Mouse (Mus musculus) kidney, embryonic 14.5 days (tissue): ENCODE measurements around the gene Mrpl46. TPM values are rescaled to one million over a fixed set of nuclear protein-coding genes. Genes with fewer than 3 reads are reported as not detected.

ENCODE experiments used
- ATAC-seq: fragments of 200-750 bp; cut with Nextera tagmentation; 2 replicates; pipeline ENCODE4 v1.8.0; 2017; ENCODE audit warnings: moderate number of reproducible peaks, mild to moderate bottlenecking, moderate TSS enrichment, moderate library complexity; ENCODE audit not compliant: low FRiP score, low TSS enrichment
- H3K27ac ChIP-seq: fragments of 300-500 bp; sonication (generic); 2 replicates; pipeline ENCODE4 v1.5.1; 2014; ENCODE audit warnings: low read depth, mild to moderate bottlenecking, low read length, moderate library complexity, mixed read lengths
- H3K27me3 ChIP-seq: fragments of 300-500 bp; sonication (generic); 2 replicates; pipeline ENCODE4 v1.6.1; 2014; ENCODE audit warnings: mild to moderate bottlenecking, low read length; ENCODE audit not compliant: control insufficient read depth, insufficient read depth
- H3K36me3 ChIP-seq: fragments of 300-500 bp; sonication (generic); 2 replicates; pipeline ENCODE4 v1.6.1; 2014; ENCODE audit warnings: low read length, mixed read lengths; ENCODE audit not compliant: control insufficient read depth, insufficient read depth
- H3K4me1 ChIP-seq: fragments of 300-500 bp; sonication (generic); 2 replicates; pipeline ENCODE4 v1.6.1; 2014; ENCODE audit warnings: low read length, mixed read lengths; ENCODE audit not compliant: control insufficient read depth, insufficient read depth
- H3K4me2 ChIP-seq: fragments of 300-500 bp; sonication (generic); replicated peaks from 2 replicates; pipeline ENCODE4 v1.6.1; 2014; ENCODE audit warnings: low read depth, mild to moderate bottlenecking, low read length
- H3K4me3 ChIP-seq: fragments of 300-500 bp; sonication (generic); 2 replicates; pipeline ENCODE4 v1.5.1; 2014; ENCODE audit warnings: mild to moderate bottlenecking, low read length
- H3K9ac ChIP-seq: fragments of 300-500 bp; sonication (generic); 2 replicates; pipeline ENCODE4 v1.6.1; 2014; ENCODE audit warnings: low read depth, mild to moderate bottlenecking, low read length, moderate library complexity
- H3K9me3 ChIP-seq: fragments of 300-500 bp; sonication (generic); 2 replicates; pipeline ENCODE4 v1.6.1; 2016; ENCODE audit warnings: low read length; ENCODE audit not compliant: control insufficient read depth
- WGBS: fragments of 180-500 bp; shearing (Covaris S2); extraction: QIAGEN DNeasy Blood & Tissue Kit; methylation state at CpG from one replicate; pipeline ENCODE4 v1.1.7; 2014; 5-methylcytosine and 5-hydroxymethylcytosine counted together
- polyA plus RNA-seq: library from polyadenylated mRNA; unstranded; fragments of >200 nt; fragmentation: Nextera tagmentation; extraction: Ambion mirVana; gene quantifications from 2 replicates; pipeline ENCODE4 v1.2.1, GENCODE M21; 2014

Mrpl46 gene
- polyA plus RNA-seq, 1 experiment from 2014 or later = 71.8 TPM

DNA sequence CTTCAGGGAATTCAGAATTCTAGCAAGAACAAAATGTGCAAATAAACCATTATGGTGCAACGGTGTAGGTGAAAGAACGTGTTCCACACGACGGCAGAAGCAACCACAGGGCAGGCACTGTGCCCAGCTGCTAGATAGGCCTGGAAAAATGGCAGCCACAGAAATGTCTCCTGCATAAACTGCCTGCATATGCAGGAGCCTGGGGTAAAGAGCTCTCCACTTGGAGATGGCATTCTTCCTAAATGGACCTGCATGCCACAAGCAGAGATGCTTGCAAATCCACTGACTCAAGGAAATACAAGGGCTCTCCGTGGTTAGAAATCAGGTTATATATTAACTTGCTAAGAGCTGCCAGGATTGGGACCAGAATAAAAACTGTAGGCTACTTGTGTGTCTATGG lies 4.6 kb downstream of the Mrpl46 start:
- H3K4me2 ChIP-seq = no peak overlapping the region
- no peak overlapping the region for H3K4me3 ChIP-seq
- 88% methylated on average over 5 of the region's 5 CpGs for WGBS
- H3K27me3 ChIP-seq = no peaks in the 10 kb centered on the region
- no peak overlapping the region for H3K9ac ChIP-seq
- H3K27ac ChIP-seq = no peak overlapping the region
- H3K4me1 ChIP-seq = peaks cover 8% of the 10 kb centered on the region
- no peak for ATAC-seq
- H3K36me3 ChIP-seq = peaks cover 63% of the 10 kb centered on the region
- H3K9me3 ChIP-seq = no peaks in the 10 kb centered on the region

DNA sequence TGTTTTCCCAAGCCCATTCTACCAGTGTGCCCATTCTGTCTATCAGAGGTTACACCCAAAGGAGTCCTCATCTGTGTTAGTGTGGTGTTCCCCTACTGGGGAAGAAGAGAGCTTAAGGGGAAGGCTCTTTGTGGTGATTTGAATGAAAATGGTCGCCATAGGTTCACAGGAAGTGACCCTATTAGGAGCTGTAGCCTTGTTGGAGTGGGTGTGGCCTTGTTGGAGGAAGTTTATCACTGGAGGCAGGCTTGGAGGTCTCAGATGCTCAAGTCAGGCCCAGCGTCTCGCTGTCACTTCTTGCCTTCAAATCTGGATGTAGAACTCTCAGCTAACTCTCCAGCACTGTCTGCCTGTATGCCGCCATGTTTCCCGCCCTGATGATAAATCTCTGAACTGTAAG lies 12.4 kb downstream of the Mrpl46 start:
- H3K4me2 ChIP-seq = no peak overlapping the region
- H3K4me1 ChIP-seq = no peaks in the 10 kb centered on the region
- 87% methylated on average over 5 of the region's 5 CpGs for WGBS
- H3K36me3 ChIP-seq = peaks cover 29% of the 10 kb centered on the region
- no peak overlapping the region for H3K9ac ChIP-seq
- H3K27ac ChIP-seq = no peak overlapping the region
- no peaks in the 10 kb centered on the region for H3K9me3 ChIP-seq
- no peak for ATAC-seq
- no peaks in the 10 kb centered on the region for H3K27me3 ChIP-seq
- no peak overlapping the region for H3K4me3 ChIP-seq

DNA sequence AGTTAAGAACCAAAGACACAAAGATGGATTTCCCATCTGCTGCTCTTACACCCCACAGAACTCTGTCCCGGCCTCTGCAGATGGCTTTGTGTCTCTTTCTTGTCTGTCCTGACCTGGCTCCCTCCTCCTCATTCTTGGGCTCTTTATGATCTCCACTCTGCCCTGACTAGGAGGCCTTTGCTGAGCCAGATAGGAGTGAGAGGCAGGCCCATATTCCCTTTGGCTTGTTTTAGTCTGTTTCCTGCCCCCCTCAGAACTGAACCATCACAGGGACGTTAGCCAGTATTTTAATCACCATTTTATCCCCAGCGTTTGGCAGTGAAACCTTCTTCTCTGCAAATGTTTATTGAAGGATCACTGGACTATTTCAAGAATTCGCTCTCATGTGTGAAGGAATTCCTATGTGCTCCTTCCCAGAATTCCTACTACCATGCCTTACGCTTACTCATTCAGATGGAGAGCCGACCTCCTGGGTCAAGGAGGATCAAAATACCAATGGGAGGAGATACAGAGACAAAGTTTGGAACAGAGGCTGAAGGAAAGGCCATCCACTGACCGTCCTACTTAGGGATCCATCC lies 14.2 kb downstream of the Mrpl46 start:
- H3K4me1 ChIP-seq = no peaks in the 10 kb centered on the region
- WGBS = 57% methylated on average over 7 of the region's 7 CpGs
- no peak overlapping the region for H3K27ac ChIP-seq
- H3K36me3 ChIP-seq = peaks cover 12% of the 10 kb centered on the region; the same call in 1 of the 2 replicates
- no peaks in the 10 kb centered on the region for H3K27me3 ChIP-seq
- no peak overlapping the region for H3K4me3 ChIP-seq
- no peak for ATAC-seq
- no peaks in the 10 kb centered on the region for H3K9me3 ChIP-seq
- no peak overlapping the region for H3K9ac ChIP-seq
- no peak overlapping the region for H3K4me2 ChIP-seq

DNA sequence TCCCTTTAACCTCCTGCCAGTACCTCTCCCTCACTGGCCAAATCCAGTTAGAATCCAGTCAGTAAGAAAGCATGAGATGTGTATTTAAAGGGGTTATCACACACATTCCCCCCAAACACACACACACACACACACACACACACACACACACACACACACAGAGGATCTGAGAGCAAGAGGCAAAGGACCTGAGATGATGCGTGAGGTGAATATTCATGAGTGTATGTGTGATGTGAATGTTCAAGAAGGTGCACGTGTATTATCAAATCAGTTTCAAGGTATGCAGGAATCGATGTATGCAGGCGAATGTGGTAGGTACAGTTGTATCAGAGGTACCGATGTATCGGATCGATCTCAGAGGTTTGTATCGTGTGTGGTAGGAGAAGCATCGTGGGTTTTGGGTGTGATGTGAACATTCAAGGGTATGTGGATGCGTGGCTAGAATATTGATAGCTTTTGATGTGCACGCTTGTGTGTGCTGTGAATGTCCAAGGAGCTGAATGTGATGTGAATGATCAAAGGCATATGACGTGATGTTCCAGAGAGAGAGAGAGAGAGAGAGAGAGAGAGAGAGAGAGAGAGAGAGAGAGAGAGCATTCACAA lies 15.3 kb downstream of the Mrpl46 start:
- no peaks in the 10 kb centered on the region for H3K9me3 ChIP-seq
- 90% methylated on average over 12 of the region's 12 CpGs for WGBS

DNA sequence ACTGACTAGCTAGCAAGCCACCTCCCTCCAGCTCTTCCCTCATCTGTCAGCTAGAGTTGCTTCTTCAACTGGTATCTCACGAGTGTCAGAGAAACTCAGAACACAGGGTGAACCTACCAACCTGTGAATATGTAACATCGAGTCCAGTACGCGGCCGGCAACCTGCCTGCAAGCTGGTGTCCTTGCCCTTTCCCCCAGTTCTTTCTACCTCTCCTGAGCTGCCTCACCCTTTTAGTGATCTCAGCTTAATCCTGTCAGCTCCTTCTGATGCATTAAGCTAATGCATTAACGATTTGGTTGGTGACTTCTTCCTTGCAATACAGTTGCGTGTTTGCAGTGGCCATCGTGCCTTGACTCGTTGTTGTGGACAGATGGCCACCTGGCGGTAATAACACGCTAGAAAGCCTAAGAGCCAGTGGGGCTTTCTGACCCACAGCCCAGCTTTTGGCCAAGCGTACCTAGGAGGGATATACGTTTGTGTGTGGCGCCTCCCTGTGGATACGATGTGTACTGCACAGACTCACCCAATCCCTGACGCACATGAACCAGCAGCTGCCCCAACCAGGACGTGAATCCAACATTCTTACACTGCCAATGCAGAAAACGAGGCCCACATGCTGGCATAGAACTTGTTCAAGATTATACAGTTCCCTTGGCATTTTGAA lies 17.2 kb downstream of the Mrpl46 start:
- no peak overlapping the region for H3K27ac ChIP-seq
- 24% methylated on average over 18 of the region's 18 CpGs for WGBS
- H3K9ac ChIP-seq = no peak overlapping the region
- H3K4me2 ChIP-seq = no peak overlapping the region
- no peaks in the 10 kb centered on the region for H3K27me3 ChIP-seq
- H3K36me3 ChIP-seq = no peaks in the 10 kb centered on the region
- H3K4me3 ChIP-seq = no peak overlapping the region
- no peaks in the 10 kb centered on the region for H3K9me3 ChIP-seq
- H3K4me1 ChIP-seq = no peaks in the 10 kb centered on the region
- ATAC-seq = peak; percentile 88

More for the DNA sequence above, 15.3 kb downstream of the Mrpl46 start:
- no peaks in the 10 kb centered on the region for H3K27me3 ChIP-seq
- H3K36me3 ChIP-seq = peaks cover 4% of the 10 kb centered on the region; the same call in 1 of the 2 replicates
- ATAC-seq = no peak
- no peak overlapping the region for H3K4me3 ChIP-seq
- no peak overlapping the region for H3K4me2 ChIP-seq
- no peak overlapping the region for H3K9ac ChIP-seq
- H3K27ac ChIP-seq = no peak overlapping the region
- H3K4me1 ChIP-seq = no peaks in the 10 kb centered on the region

DNA sequence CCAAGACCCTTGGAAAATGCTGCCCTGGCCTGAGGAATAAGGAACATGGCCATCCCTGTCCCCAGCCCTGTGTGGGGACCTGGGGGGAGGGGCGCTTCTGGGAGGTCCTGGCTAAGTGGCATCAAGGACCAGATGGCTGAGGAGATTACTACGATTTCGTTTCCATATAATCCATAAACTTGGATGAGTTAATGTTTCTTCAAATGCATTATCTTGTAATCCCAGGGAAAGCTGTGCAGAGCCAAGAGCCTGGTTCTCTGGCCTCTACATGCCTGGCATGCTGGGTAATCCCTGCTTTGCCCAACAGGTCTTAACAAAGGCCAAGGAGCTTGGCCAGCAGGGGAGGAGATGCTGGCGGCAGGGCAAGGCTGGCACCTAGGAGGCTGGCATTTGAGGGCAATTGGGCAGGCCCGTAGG lies 18.1 kb downstream of the Mrpl46 start:
- Histone ChIP-seq H3K4me2 (no peak overlapping the region), H3K4me1 (no peaks in the 10 kb centered on the region), H3K4me3 (no peak overlapping the region), H3K9me3 (no peaks in the 10 kb centered on the region), H3K27me3 (no peaks in the 10 kb centered on the region), H3K9ac (no peak overlapping the region), H3K27ac (no peak overlapping the region), H3K36me3 (no peaks in the 10 kb centered on the region)
- WGBS = 81% methylated on average over 5 of the region's 5 CpGs
- ATAC-seq = no peak

DNA sequence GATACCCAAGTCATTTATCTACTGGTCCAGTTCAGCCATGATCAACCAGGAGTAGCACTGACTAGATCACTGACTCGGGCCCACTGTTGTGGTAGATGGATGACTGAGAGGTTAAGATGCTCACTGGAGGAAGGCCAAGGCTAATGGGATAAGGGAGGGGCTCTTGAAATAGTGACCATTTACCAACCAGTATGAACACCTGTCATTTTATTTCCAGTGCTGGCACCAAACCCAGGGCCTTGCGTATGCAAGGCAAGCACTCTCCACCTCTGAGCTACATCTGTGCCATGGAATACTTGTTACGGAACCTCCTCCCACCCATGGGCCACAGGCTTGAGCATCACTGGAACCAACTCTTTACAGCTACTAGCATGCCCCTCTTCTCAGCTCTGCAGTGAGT lies 19.5 kb downstream of the Mrpl46 start:
- Histone ChIP-seq H3K27me3 (no peaks in the 10 kb centered on the region), H3K9me3 (no peaks in the 10 kb centered on the region), H3K36me3 (no peaks in the 10 kb centered on the region), H3K9ac (no peak overlapping the region), H3K4me2 (no peak overlapping the region), H3K4me1 (no peaks in the 10 kb centered on the region), H3K27ac (no peak overlapping the region), H3K4me3 (no peak overlapping the region)
- WGBS = 87% methylated on average over 3 of the region's 3 CpGs
- ATAC-seq = no peak

DNA sequence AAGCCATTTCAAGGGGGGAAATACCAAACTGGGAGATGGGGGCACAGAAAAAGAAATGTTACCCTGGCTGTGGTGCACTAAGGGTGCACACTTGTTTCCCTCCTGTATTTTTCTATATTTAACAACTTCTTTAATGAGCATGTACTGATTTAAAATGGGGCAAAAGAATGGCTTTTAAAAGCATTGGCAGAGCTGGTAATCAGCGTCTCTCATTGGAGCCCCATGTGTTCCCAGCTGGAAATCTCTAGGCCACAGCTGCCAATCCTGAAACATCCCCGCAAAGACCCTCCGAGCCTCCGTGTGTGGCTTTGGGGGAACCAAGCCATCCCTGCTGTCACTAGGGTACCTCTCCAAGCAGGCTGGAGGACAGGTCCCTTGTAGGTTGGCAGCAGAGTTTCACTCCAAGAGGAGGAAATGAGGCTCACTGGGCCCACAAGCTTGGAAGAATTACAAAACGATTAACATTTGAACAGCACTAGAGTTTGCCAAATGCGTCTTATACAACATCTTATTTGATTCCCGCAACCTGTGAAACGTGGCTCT lies 28.8 kb downstream of the Mrpl46 start:
- Histone ChIP-seq H3K4me3 (no peak overlapping the region), H3K4me2 (no peak overlapping the region), H3K27me3 (no peaks in the 10 kb centered on the region), H3K36me3 (no peaks in the 10 kb centered on the region), H3K9ac (no peak overlapping the region), H3K9me3 (no peaks in the 10 kb centered on the region), H3K4me1 (no peaks in the 10 kb centered on the region), H3K27ac (no peak overlapping the region)
- 69% methylated on average over 8 of the region's 8 CpGs for WGBS
- ATAC-seq = no peak
